In genomic region chr5:24843103-24843475, GRCm38 (mm10) we compare ENCODE assay signal across 8 mouse cellular contexts. TPM values are rescaled to one million over a fixed set of nuclear protein-coding genes. Genes with fewer than 3 reads are reported as not detected.
DNase-seq lines count a peak whose midpoint lies in the region; ATAC-seq and TF ChIP-seq lines count a peak whose summit lies in the region.

No protein-coding gene starts in this region.

- 3% methylated on average over 21 of the region's 21 CpGs for WGBS in heart, embryonic 15.5 days
- WGBS in limb, embryonic 12.5 days = 2% methylated on average over 21 of the region's 21 CpGs
- WGBS in neural tube, embryonic 13.5 days = 2% methylated on average over 21 of the region's 21 CpGs

- no peaks in the 10 kb centered on the region for H3K36me3 ChIP-seq in heart, embryonic 15.5 days
- H3K36me3 ChIP-seq in E14TG2a.4 (ENCODE audit: insufficient read depth, low read length) = peaks cover 25% of the 10 kb centered on the region
- H3K36me3 ChIP-seq in erythroblast, embryonic 14.5 days (ENCODE audit: control insufficient read depth) = peaks cover 24% of the 10 kb centered on the region
- H3K36me3 ChIP-seq in limb, embryonic 12.5 days = no peaks in the 10 kb centered on the region
- H3K36me3 ChIP-seq in neural tube, embryonic 13.5 days = no peaks in the 10 kb centered on the region

- no peak for ATAC-seq in heart, embryonic 15.5 days (replicated peaks; ENCODE audit: insufficient number of reproducible peaks, insufficient read depth, low FRiP score, low read depth)
- peak; percentile 29; the same call in 1 of the 2 replicates for ATAC-seq in limb, embryonic 12.5 days (ENCODE audit: insufficient number of reproducible peaks, insufficient read depth, low FRiP score, low TSS enrichment, low read depth)
- peak; percentile 12 for ATAC-seq in neural tube, embryonic 13.5 days (ENCODE audit: low read depth)

- no peaks in the 10 kb centered on the region for H3K9me3 ChIP-seq in heart, embryonic 15.5 days (replicated peaks)
- no peaks in the 10 kb centered on the region for H3K9me3 ChIP-seq in E14TG2a.4 (ENCODE audit: low read length)
- no peaks in the 10 kb centered on the region for H3K9me3 ChIP-seq in erythroblast, embryonic 14.5 days (ENCODE audit: control insufficient read depth, low read length)
- H3K9me3 ChIP-seq in limb, embryonic 12.5 days = no peaks in the 10 kb centered on the region
- H3K9me3 ChIP-seq in neural tube, embryonic 13.5 days = no peaks in the 10 kb centered on the region

- no peak for TF ChIP-seq CTCF in E14TG2a.4 (conservative IDR thresholded peaks at IDR 0.05; ENCODE audit: low read length)

- H3K4me2 ChIP-seq in heart, embryonic 15.5 days = peak overlapping the region; percentile 80
- H3K4me2 ChIP-seq in limb, embryonic 12.5 days = peak overlapping the region; percentile 77
- peak overlapping the region; percentile 80 for H3K4me2 ChIP-seq in neural tube, embryonic 13.5 days

- no peaks in the 10 kb centered on the region for H3K27me3 ChIP-seq in heart, embryonic 15.5 days
- peaks cover 6% of the 10 kb centered on the region; the same call in 1 of the 2 replicates for H3K27me3 ChIP-seq in E14TG2a.4 (ENCODE audit: insufficient read depth, low read length)
- no peaks in the 10 kb centered on the region for H3K27me3 ChIP-seq in erythroblast, embryonic 14.5 days (ENCODE audit: control insufficient read depth)
- H3K27me3 ChIP-seq in limb, embryonic 12.5 days = no peaks in the 10 kb centered on the region
- H3K27me3 ChIP-seq in neural tube, embryonic 13.5 days = no peaks in the 10 kb centered on the region

- peak overlapping the region; percentile 84 for H3K4me3 ChIP-seq in heart, embryonic 15.5 days
- H3K4me3 ChIP-seq in E14TG2a.4 (replicated peaks; ENCODE audit: low read length) = peak overlapping the region; percentile 75
- peak overlapping the region; percentile 95 for H3K4me3 ChIP-seq in erythroblast, embryonic 14.5 days (replicated peaks)
- peak overlapping the region; percentile 91 for H3K4me3 ChIP-seq in limb, embryonic 12.5 days (replicated peaks)
- peak overlapping the region; percentile 96 for H3K4me3 ChIP-seq in neural tube, embryonic 13.5 days

- H3K27ac ChIP-seq in heart, embryonic 15.5 days = peak overlapping the region; percentile 89
- H3K27ac ChIP-seq in limb, embryonic 12.5 days = peak overlapping the region; percentile 99
- peak overlapping the region; percentile 98 for H3K27ac ChIP-seq in neural tube, embryonic 13.5 days (replicated peaks)

- DNase-seq in heart, adult 18-20 months = no peak
- no peak for DNase-seq in adrenal gland, adult 18-20 months (ENCODE audit: low spot score in 2 of 2)
- no peak for DNase-seq in left cerebral cortex, adult 9 months (ENCODE audit: low spot score in 2 of 2)

- H3K4me1 ChIP-seq in heart, embryonic 15.5 days (replicated peaks) = peaks cover 38% of the 10 kb centered on the region
- H3K4me1 ChIP-seq in E14TG2a.4 (replicated peaks; ENCODE audit: low read depth, low read length) = peaks cover 46% of the 10 kb centered on the region
- H3K4me1 ChIP-seq in erythroblast, embryonic 14.5 days (ENCODE audit: control insufficient read depth) = peaks cover 48% of the 10 kb centered on the region
- H3K4me1 ChIP-seq in limb, embryonic 12.5 days (replicated peaks) = peaks cover 21% of the 10 kb centered on the region
- H3K4me1 ChIP-seq in neural tube, embryonic 13.5 days (replicated peaks) = peaks cover 43% of the 10 kb centered on the region

- peak overlapping the region; percentile 50 for H3K9ac ChIP-seq in heart, embryonic 15.5 days
- no peak overlapping the region; the same call in 1 of the 2 replicates for H3K9ac ChIP-seq in limb, embryonic 12.5 days (replicated peaks)
- peak overlapping the region; percentile 73 for H3K9ac ChIP-seq in neural tube, embryonic 13.5 days

RNA-seq across cellular contexts. Expression of gene Rheb, which starts 0.7 kb away (rescaled TPM):
- polyA plus RNA-seq in heart, embryonic 15.5 days (2015; fragmentation: Nextera tagmentation; extraction: Ambion mirVana) = 211 and 262 TPM in 2 replicates
- total RNA-seq in heart, adult 18-20 months (2021) = 10 to 100 TPM; 82.6 to 85.7 TPM
- polyA plus RNA-seq in erythroblast, embryonic 14.5 days (2012) = 1.2 and 1.9 TPM in 2 replicates
- 199 and 201 TPM in 2 replicates for polyA plus RNA-seq in limb, embryonic 12.5 days (2016; fragmentation: Nextera tagmentation; extraction: Ambion mirVana)
- polyA plus RNA-seq in neural tube, embryonic 13.5 days (2015; fragmentation: Nextera tagmentation; extraction: Ambion mirVana) = 244 and 270 TPM in 2 replicates
- total RNA-seq in adrenal gland, adult 18-20 months (2021) = 10 to 100 TPM; 82.7 to 87.0 TPM

Comparison
In these comparisons a context has a peak if more than half of its experiments do, and no peak if none do; other contexts are left out.
1. RNA of gene Rheb, which starts 0.7 kb away (polyA plus RNA-seq): 211 to 262 TPM in heart, embryonic 15.5 days, 244 to 270 TPM in neural tube, embryonic 13.5 days and 199 to 201 TPM in limb, embryonic 12.5 days; 1.2 to 1.9 TPM in erythroblast, embryonic 14.5 days; every median in the first group is over 10 times any median in the second.
2. Peak in every context shown above with its lines, with median percentiles within 50 percentile points of each other: H3K27ac ChIP-seq, H3K4me2 ChIP-seq and H3K4me3 ChIP-seq.